Mouse (Mus musculus) kidney, adult 9 months (tissue): Measurements from ENCODE around the gene Slc25a3.
A peak's percentile ranks its signal among the peaks of the same experiment; 100 is the strongest.

ENCODE experiments used
- DNase-seq: peaks from one replicate; pipeline ENCODE4 v3.0.0; 2022

The Slc25a3 gene

GRCm38 (mm10) chr10:91141564-91141963 lies 17.7 kb upstream of the Slc25a3 start:
- peak; percentile 72 for DNase-seq

- no peak for DNase-seq
These were observed 15.4 kb upstream of the Slc25a3 start for GRCm38 (mm10) chr10:91139148-91139766.

- DNase-seq, result no peak
These were observed 14.5 kb upstream of the Slc25a3 start for GRCm38 (mm10) chr10:91138317-91138716.

- DNase-seq, result no peak
These were observed 13.5 kb upstream of the Slc25a3 start for GRCm38 (mm10) chr10:91137400-91137799.

- no peak for DNase-seq
These were observed 11.6 kb upstream of the Slc25a3 start for GRCm38 (mm10) chr10:91135302-91135972.

GRCm38 (mm10) chr10:91131565-91131964 lies 7.7 kb upstream of the Slc25a3 start:
- DNase-seq, result no peak

- DNase-seq, result no peak
These were observed 6.9 kb upstream of the Slc25a3 start for GRCm38 (mm10) chr10:91130792-91131191.

- DNase-seq, result peak; percentile 84
These were observed 4.8 kb upstream of the Slc25a3 start for GRCm38 (mm10) chr10:91128551-91129160.

GRCm38 (mm10) chr10:91127395-91127794 lies 3.5 kb upstream of the Slc25a3 start:
- DNase-seq, result no peak

GRCm38 (mm10) chr10:91126618-91127355 lies 2.9 kb upstream of the Slc25a3 start:
- DNase-seq, result peak; percentile 54

GRCm38 (mm10) chr10:91123281-91123827 lies 505 bp downstream of the Slc25a3 start:
- DNase-seq, result peak; percentile 65

- DNase-seq, result no peak
These were observed 1.2 kb downstream of the Slc25a3 start for GRCm38 (mm10) chr10:91122646-91123045.

GRCm38 (mm10) chr10:91116958-91117357 lies 6.9 kb downstream of the Slc25a3 start:
- DNase-seq, result no peak

- DNase-seq, result no peak
These were observed 14.0 kb downstream of the Slc25a3 start for GRCm38 (mm10) chr10:91109841-91110240.

GRCm38 (mm10) chr10:91105981-91106380 lies 17.9 kb downstream of the Slc25a3 start:
- no peak for DNase-seq

- DNase-seq, result no peak
These were observed 20.9 kb downstream of the Slc25a3 start for GRCm38 (mm10) chr10:91102799-91103590.

GRCm38 (mm10) chr10:91101936-91102335 lies 21.9 kb downstream of the Slc25a3 start:
- no peak for DNase-seq

GRCm38 (mm10) chr10:91100101-91100500 lies 23.8 kb downstream of the Slc25a3 start:
- DNase-seq, result no peak

- DNase-seq, result no peak
These were observed 25.8 kb downstream of the Slc25a3 start for GRCm38 (mm10) chr10:91098056-91098455.

- DNase-seq, result peak; percentile 31
These were observed 29.4 kb downstream of the Slc25a3 start for GRCm38 (mm10) chr10:91094251-91095104.

GRCm38 (mm10) chr10:91092812-91093211 lies 31.0 kb downstream of the Slc25a3 start:
- DNase-seq, result no peak
